Comparison of ENCODE assay signal across 15 mouse cellular contexts in the genomic region with DNA sequence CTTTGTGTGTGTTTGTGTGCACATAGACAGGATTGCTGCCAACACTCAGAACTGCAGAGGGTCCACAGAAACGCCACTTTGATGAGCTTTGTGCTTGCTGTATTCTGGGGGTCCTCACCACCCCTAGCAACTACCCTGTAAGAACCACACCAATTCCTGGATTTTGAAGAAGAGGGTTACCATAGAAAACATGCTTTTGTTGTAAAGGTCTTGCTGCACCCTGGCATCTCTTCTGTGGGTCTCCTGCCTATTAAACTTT.
"Had no signal": no experiment of that assay in that cellular context is flagged by ENCODE, and none has a peak within 500 bp of the region (broad histone marks: within the 10 kb centered on the region; RNA-seq: fewer than 3 reads in every experiment).

No protein-coding gene starts in this region.

- H3K27me3 ChIP-seq: lung, embryonic 15.5 days; stomach, embryonic 15.5 days had no signal

- H3K9ac ChIP-seq: limb, embryonic 12.5 days; liver, embryonic 13.5 days; liver, postnatal 0 days; lung, embryonic 15.5 days; stomach, embryonic 15.5 days had no signal

- H3K27ac ChIP-seq: layer of hippocampus, adult 2 months; limb, embryonic 12.5 days; liver, embryonic 13.5 days; lung, embryonic 15.5 days; macrophage; stomach, embryonic 15.5 days had no signal

- H3K36me3 ChIP-seq: limb, embryonic 12.5 days had no signal

- H3K4me3 ChIP-seq: layer of hippocampus, adult 2 months; limb, embryonic 12.5 days; liver, embryonic 13.5 days; lung, embryonic 15.5 days; megakaryocyte, embryonic 14.5 days; stomach, embryonic 15.5 days had no signal

- ATAC-seq: liver, postnatal 0 days had no signal

- DNase-seq: kidney, adult 18-20 months; kidney, postnatal 10 days; kidney, postnatal 4 days; liver; liver, embryonic 13.5 days; liver, postnatal 0 days; lung, postnatal 14 days; right cerebral cortex, postnatal 14 days; thymus, postnatal 36 days had no signal

- H3K4me2 ChIP-seq: limb, embryonic 12.5 days; liver, embryonic 13.5 days; lung, embryonic 15.5 days; stomach, embryonic 15.5 days had no signal

- H3K9me3 ChIP-seq: limb, embryonic 12.5 days; liver, embryonic 13.5 days; lung, embryonic 15.5 days; megakaryocyte, embryonic 14.5 days; stomach, embryonic 15.5 days had no signal
